17 mouse cellular contexts compared by ENCODE assay signal in the genomic region with DNA sequence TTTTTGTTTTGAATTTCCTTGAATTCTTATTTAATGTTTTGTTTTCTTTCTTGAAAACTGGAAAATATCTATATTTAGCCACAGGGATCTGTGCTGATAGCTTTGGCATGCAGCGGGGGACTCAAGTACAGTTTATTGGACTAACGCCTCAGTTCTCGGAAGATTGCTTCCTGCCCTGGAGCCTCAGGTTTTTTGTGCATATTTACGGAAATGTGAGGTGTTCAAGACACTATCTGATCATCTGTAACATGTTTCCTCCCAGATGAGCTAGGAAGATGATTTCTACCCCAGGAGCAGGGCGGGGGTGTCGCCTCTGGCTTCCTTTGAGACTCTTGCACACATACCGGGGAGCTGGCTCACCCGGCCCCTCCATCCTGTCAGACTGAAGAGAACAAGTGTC. TPM values are rescaled to one million over a fixed set of nuclear protein-coding genes. Genes with fewer than 3 reads are reported as not detected.
DNase-seq lines count a peak whose midpoint lies in the region; ATAC-seq and TF ChIP-seq lines count a peak whose summit lies in the region.
"Had no signal": no experiment of that assay in that cellular context is flagged by ENCODE, and none has a peak within 500 bp of the region (broad histone marks: within the 10 kb centered on the region; RNA-seq: fewer than 3 reads in every experiment).

No protein-coding gene starts in this region.

- TF ChIP-seq CTCF in gastrocnemius, adult 2 months (IDR thresholded peaks at IDR 0.05), result no peak
- no peak for TF ChIP-seq CTCF in lung, embryonic 14.5 days (IDR thresholded peaks at IDR 0.05; ENCODE audit: low read depth)

- H3K4me2 ChIP-seq in lung, embryonic 14.5 days, result no peak overlapping the region
- H3K4me2 ChIP-seq: limb, embryonic 13.5 days; midbrain, embryonic 13.5 days; neural tube, embryonic 15.5 days had no signal

- H3K9me3 ChIP-seq in lung, embryonic 14.5 days (ENCODE audit: low read depth, low read length), result no peaks in the 10 kb centered on the region
- H3K9me3 ChIP-seq in limb, embryonic 10.5 days (replicated peaks), result no peaks in the 10 kb centered on the region
- H3K9me3 ChIP-seq: neural tube, embryonic 15.5 days had no signal

- H3K9ac ChIP-seq in lung, embryonic 14.5 days, result no peak overlapping the region
- H3K9ac ChIP-seq: limb, embryonic 13.5 days; midbrain, embryonic 13.5 days; neural tube, embryonic 15.5 days had no signal

- intact Hi-C loops in gastrocnemius, adult 2 months (cut with DNase I), result no loop called here
- intact Hi-C loops in left cerebral cortex, postnatal 4 days (cut with DNase I), result no loop called here

- no peaks in the 10 kb centered on the region for H3K27me3 ChIP-seq in lung, embryonic 14.5 days (ENCODE audit: insufficient read depth, low read length)
- no peaks in the 10 kb centered on the region for H3K27me3 ChIP-seq in limb, embryonic 10.5 days (ENCODE audit: low read depth, poor library complexity, severe bottlenecking)
- H3K27me3 ChIP-seq: limb, embryonic 13.5 days; midbrain, embryonic 13.5 days; neural tube, embryonic 15.5 days had no signal

- no peak for ATAC-seq in lung, embryonic 14.5 days (ENCODE audit: insufficient read depth)
- ATAC-seq: intestine, postnatal 0 days; midbrain, embryonic 13.5 days had no signal

- H3K4me3 ChIP-seq in gastrocnemius, adult 2 months, result peak overlapping the region; percentile 26
- H3K4me3 ChIP-seq in lung, embryonic 14.5 days (ENCODE audit: low read depth, low read length), result no peak overlapping the region
- H3K4me3 ChIP-seq in limb, embryonic 10.5 days, result no peak overlapping the region
- H3K4me3 ChIP-seq: limb, embryonic 13.5 days; midbrain, embryonic 13.5 days; neural tube, embryonic 15.5 days had no signal

- DNase-seq in gastrocnemius, adult 2 months, result no peak
- no peak for DNase-seq in gastrocnemius, adult 8-10 months (ENCODE audit: low spot score in 2 of 2)
- peak; percentile 52 for DNase-seq in lung, embryonic 14.5 days
- no peak for DNase-seq in lung, adult 18-20 months
- peak; percentile 29 to 56 for DNase-seq in heart, adult 9 months (ENCODE audit: low spot score in 2 of 2)
- peak; percentile 49 for DNase-seq in induced T-regulatory cell, adult 2 months (ENCODE audit: low read depth)
- DNase-seq in left cerebral cortex, postnatal 4 days, result no peak
- DNase-seq in limb, embryonic 10.5 days (ENCODE audit: low spot score), result no peak
- DNase-seq: cerebellum, adult 18-20 months; gastrocnemius, postnatal 36 days; lung, adult 2 months had no signal

- no peaks in the 10 kb centered on the region for H3K36me3 ChIP-seq in lung, embryonic 14.5 days (ENCODE audit: insufficient read depth)
- H3K36me3 ChIP-seq in limb, embryonic 10.5 days, result no peaks in the 10 kb centered on the region
- H3K36me3 ChIP-seq: limb, embryonic 13.5 days had no signal

- no peaks in the 10 kb centered on the region for H3K4me1 ChIP-seq in lung, embryonic 14.5 days (ENCODE audit: insufficient read depth)
- H3K4me1 ChIP-seq in limb, embryonic 10.5 days, result peaks cover 14% of the 10 kb centered on the region

- 29% methylated on average over 8 of the region's 8 CpGs for WGBS in lung, embryonic 14.5 days
- 76% methylated on average over 8 of the region's 8 CpGs for WGBS in limb, embryonic 10.5 days

- peak overlapping the region; percentile 63 for H3K27ac ChIP-seq in gastrocnemius, adult 2 months
- no peak overlapping the region for H3K27ac ChIP-seq in lung, embryonic 14.5 days (ENCODE audit: low read depth)
- no peak overlapping the region for H3K27ac ChIP-seq in limb, embryonic 10.5 days
- H3K27ac ChIP-seq: limb, embryonic 13.5 days; midbrain, embryonic 13.5 days; neural tube, embryonic 15.5 days had no signal

RNA-seq across cellular contexts. Expression of a gene that starts 22.8 kb away (rescaled TPM):
- 1 to 10 TPM; 2.6 to 5.2 TPM for total RNA-seq in gastrocnemius, adult 2 months (2021)
- total RNA-seq in gastrocnemius, adult 8-10 months (2022), result 1 to 10 TPM; 1.5 to 2.8 (median 2.1) TPM
- polyA plus RNA-seq in lung, embryonic 14.5 days (2014; fragmentation: Nextera tagmentation; extraction: Ambion mirVana), result 1.2 and 2.0 TPM in 2 replicates
- total RNA-seq in left cerebral cortex, postnatal 4 days (2021), result 100 to 1,000 TPM; 277 to 282 TPM
- polyA plus RNA-seq in limb, embryonic 10.5 days (2016; fragmentation: Nextera tagmentation; extraction: Ambion mirVana), result 3.1 and 5.4 TPM in 2 replicates
- total RNA-seq: MEL had no signal

RNA-seq across cellular contexts. Expression of a gene that starts 51.6 kb away (rescaled TPM):
- not detected for total RNA-seq in gastrocnemius, adult 2 months (2021)
- not detected for total RNA-seq in gastrocnemius, adult 8-10 months (2022)
- polyA plus RNA-seq in lung, embryonic 14.5 days (2014; fragmentation: Nextera tagmentation; extraction: Ambion mirVana), result 1.4 and 1.6 TPM in 2 replicates
- under 1 TPM in 1 of 2 experiments, not detected in 1; 0.26 TPM for total RNA-seq in left cerebral cortex, postnatal 4 days (2021)
- 78.6 and 124 TPM in 2 replicates for polyA plus RNA-seq in limb, embryonic 10.5 days (2016; fragmentation: Nextera tagmentation; extraction: Ambion mirVana)
- total RNA-seq: gastrocnemius, postnatal 36 days; MEL had no signal
- polyA plus RNA-seq: testis, adult 2 months had no signal

Comparison
In these comparisons a context has a peak if more than half of its experiments do, and no peak if none do; other contexts are left out.
1. DNase-seq: peak in lung, embryonic 14.5 days (single experiment), heart, adult 9 months (2 of 2) and induced T-regulatory cell, adult 2 months (single experiment); none in gastrocnemius, adult 2 months (single experiment), gastrocnemius, adult 8-10 months (0 of 2), lung, adult 18-20 months (0 of 2), left cerebral cortex, postnatal 4 days (single experiment) and limb, embryonic 10.5 days (single experiment).
2. RNA of a gene that starts 22.8 kb away (total RNA-seq): 277 to 282 TPM in left cerebral cortex, postnatal 4 days; 2.6 to 5.2 TPM in gastrocnemius, adult 2 months and 1.5 to 2.8 TPM in gastrocnemius, adult 8-10 months; every median in the first group is over 10 times any median in the second.